Mouse (Mus musculus) liver, embryonic 14.5 days (tissue): ENCODE results near the gene Gkn3.

ENCODE experiments used
- CTCF ChIP-seq: IDR thresholded peaks from 2 replicates; pipeline ENCODE4 v1.5.1; 2016; ENCODE audit warnings: antibody characterized with exemption, low read depth, control low read depth
- EP300 ChIP-seq: IDR thresholded peaks from 2 replicates; pipeline ENCODE4 v1.6.1; 2016; ENCODE audit warnings: antibody characterized with exemption, low read depth

DNA sequence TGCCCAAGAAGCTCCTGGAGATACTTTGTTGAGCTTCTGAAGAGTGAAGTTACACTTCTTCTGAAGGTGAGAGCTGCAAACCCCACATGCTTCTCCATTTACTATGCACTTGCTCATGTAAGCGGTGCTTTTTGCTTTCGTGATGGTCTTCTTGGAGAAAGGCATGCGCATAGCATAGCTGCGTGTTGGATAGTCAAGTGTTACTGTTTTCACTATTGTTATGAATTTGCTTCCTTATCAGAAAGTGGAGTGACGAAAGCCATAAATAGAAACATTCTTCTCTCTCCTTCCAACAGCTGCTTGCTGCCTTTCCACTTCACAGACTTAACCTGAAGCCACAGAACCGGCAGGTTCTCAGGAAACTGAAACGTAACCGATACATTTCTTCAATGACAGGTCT lies 48.0 kb upstream of the Gkn3 start:
- TF ChIP-seq CTCF (no peak), EP300 (no peak)
